Mouse (Mus musculus) liver, embryonic 11.5 days (tissue): ENCODE data around the gene Il17re. TPM values are rescaled to one million over a fixed set of nuclear protein-coding genes. Genes with fewer than 3 reads are reported as not detected.

Experiments
- ATAC-seq: fragments of 200-750 bp; cut with Nextera tagmentation; replicated peaks from 2 replicates; pipeline ENCODE4 v1.8.0; 2017; ENCODE audit warnings: moderate number of reproducible peaks, mild to moderate bottlenecking, moderate TSS enrichment, moderate library complexity; ENCODE audit not compliant: low FRiP score
- DNase-seq: peaks from one replicate; pipeline ENCODE4 v3.0.0-alpha.2; 2017; ENCODE audit warnings: low spot score
- H3K27ac ChIP-seq: fragments of 300-500 bp; sonication (generic); 2 replicates; pipeline ENCODE4 v1.5.1; 2014; ENCODE audit warnings: mild to moderate bottlenecking, low read depth, low read length, control low read depth
- H3K27me3 ChIP-seq: fragments of 300-500 bp; sonication (generic); replicated peaks from 2 replicates; pipeline ENCODE4 v1.6.1; 2014; ENCODE audit warnings: low read length, mixed read lengths; ENCODE audit not compliant: control insufficient read depth, insufficient read depth
- H3K36me3 ChIP-seq: fragments of 300-500 bp; sonication (generic); 2 replicates; pipeline ENCODE4 v1.6.1; 2014; ENCODE audit warnings: mild to moderate bottlenecking, low read length, moderate library complexity, mixed read lengths; ENCODE audit not compliant: control insufficient read depth, insufficient read depth
- H3K4me1 ChIP-seq: fragments of 300-500 bp; sonication (generic); replicated peaks from 2 replicates; pipeline ENCODE4 v1.6.1; 2014; ENCODE audit warnings: low read length, mixed read lengths; ENCODE audit not compliant: control insufficient read depth, insufficient read depth
- H3K4me2 ChIP-seq: fragments of 300-500 bp; sonication (generic); 2 replicates; pipeline ENCODE4 v1.6.1; 2014; ENCODE audit warnings: mild to moderate bottlenecking, control low read depth, moderate library complexity
- H3K4me3 ChIP-seq: fragments of 300-500 bp; sonication (generic); 2 replicates; pipeline ENCODE4 v1.5.1; 2014; ENCODE audit warnings: low read depth, low read length, control low read depth
- H3K9ac ChIP-seq: fragments of 300-500 bp; sonication (generic); 2 replicates; pipeline ENCODE4 v1.6.1; 2014; ENCODE audit warnings: low read depth, low read length, control low read depth
- H3K9me3 ChIP-seq: fragments of 300-500 bp; sonication (generic); 2 replicates; pipeline ENCODE4 v1.6.1; 2016; ENCODE audit warnings: low read length, inconsistent platforms, mixed read lengths; ENCODE audit not compliant: control insufficient read depth
- WGBS: fragments of 180-500 bp; shearing (Covaris S2); extraction: QIAGEN DNeasy Blood & Tissue Kit; methylation state at CpG from one replicate; pipeline ENCODE4 v1.1.7; 2014; 5-methylcytosine and 5-hydroxymethylcytosine counted together
- polyA plus RNA-seq: library from polyadenylated mRNA; unstranded; fragments of >200 nt; fragmentation: Nextera tagmentation; extraction: Ambion mirVana; gene quantifications from 2 replicates; pipeline ENCODE4 v1.2.1, GENCODE M21; 2014

Gene Il17re
- polyA plus RNA-seq, 1 experiment from 2014 or later, result 1.5 TPM

DNA sequence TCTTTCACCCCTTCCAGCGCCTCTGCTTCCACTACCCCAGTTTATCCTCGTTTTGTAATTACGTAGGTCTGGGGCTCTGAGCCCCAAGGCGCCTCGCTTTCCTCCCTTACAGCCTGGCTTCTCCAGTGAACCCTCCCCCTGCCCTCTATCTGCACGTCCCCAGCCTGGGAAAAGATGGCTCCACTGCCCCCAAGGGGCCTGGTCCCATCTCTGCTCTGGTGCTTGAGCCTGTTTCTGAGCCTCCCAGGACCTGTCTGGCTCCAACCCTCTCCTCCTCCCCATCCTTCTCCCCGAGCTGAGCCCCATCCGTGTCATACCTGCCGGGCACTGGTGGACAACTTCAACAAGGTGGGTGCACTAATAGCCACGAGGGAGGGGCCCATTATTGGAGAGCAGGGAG lies 25.4 kb downstream of the Il17re start:
- DNase-seq (no peak), ATAC-seq (peak; percentile 50)
- H3K4me3 ChIP-seq, result peak overlapping the region; percentile 59
- H3K9me3 ChIP-seq, result no peaks in the 10 kb centered on the region
- peaks cover 17% of the 10 kb centered on the region for H3K4me1 ChIP-seq
- 9% methylated on average over 10 of the region's 10 CpGs for WGBS
- peaks cover 2% of the 10 kb centered on the region; the same call in 1 of the 2 replicates for H3K36me3 ChIP-seq
- peak overlapping the region; percentile 97 for H3K4me2 ChIP-seq
- H3K27ac ChIP-seq, result peak overlapping the region; percentile 80
- H3K9ac ChIP-seq, result peak overlapping the region; percentile 74
- H3K27me3 ChIP-seq, result peaks cover 23% of the 10 kb centered on the region

DNA sequence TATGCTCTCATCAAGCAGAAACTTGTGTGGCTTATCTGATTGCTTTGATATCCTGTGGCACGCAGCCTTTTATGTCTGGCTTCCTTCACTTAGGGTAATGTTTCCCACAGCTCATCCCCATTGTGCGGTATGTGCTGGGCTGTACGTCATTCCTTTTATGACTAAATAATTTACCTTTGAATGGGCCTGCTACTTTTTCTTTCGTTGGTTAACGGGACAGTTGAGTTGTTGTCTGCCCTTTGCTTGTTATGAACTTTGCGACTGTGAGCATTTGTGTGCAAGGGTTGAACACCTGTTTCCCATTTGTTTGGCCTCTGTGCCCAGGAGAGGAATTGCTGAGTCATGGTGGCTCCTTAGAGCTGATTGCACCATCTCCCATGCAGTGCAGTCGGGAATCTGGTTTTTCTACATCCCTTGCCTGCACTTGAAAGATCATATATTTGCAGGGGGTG lies 28.9 kb downstream of the Il17re start:
- Histone ChIP-seq H3K4me3 (no peak overlapping the region), H3K27me3 (peaks cover 3% of the 10 kb centered on the region; the same call in 1 of the 2 replicates), H3K4me2 (no peak overlapping the region), H3K4me1 (peaks cover 17% of the 10 kb centered on the region), H3K9me3 (no peaks in the 10 kb centered on the region), H3K36me3 (peaks cover 6% of the 10 kb centered on the region), H3K9ac (no peak overlapping the region), H3K27ac (no peak overlapping the region)
- WGBS, result 54% methylated on average over 7 of the region's 7 CpGs
- ATAC-seq (no peak), DNase-seq (no peak)

- H3K27me3 ChIP-seq, result peaks cover under 1% of the 10 kb centered on the region; the same call in 1 of the 2 replicates
- DNase-seq (no peak), ATAC-seq (no peak)
- H3K27ac ChIP-seq, result no peak overlapping the region
- H3K9ac ChIP-seq, result no peak overlapping the region
- H3K4me3 ChIP-seq, result no peak overlapping the region
- peaks cover 7% of the 10 kb centered on the region for H3K36me3 ChIP-seq
- WGBS, result 93% methylated on average over 14 of the region's 14 CpGs
- no peaks in the 10 kb centered on the region for H3K9me3 ChIP-seq
- H3K4me1 ChIP-seq, result peaks cover 14% of the 10 kb centered on the region
- no peak overlapping the region for H3K4me2 ChIP-seq
These were observed 31.1 kb downstream of the Il17re start for GRCm38 (mm10) chr6:113489410-113489809.

DNA sequence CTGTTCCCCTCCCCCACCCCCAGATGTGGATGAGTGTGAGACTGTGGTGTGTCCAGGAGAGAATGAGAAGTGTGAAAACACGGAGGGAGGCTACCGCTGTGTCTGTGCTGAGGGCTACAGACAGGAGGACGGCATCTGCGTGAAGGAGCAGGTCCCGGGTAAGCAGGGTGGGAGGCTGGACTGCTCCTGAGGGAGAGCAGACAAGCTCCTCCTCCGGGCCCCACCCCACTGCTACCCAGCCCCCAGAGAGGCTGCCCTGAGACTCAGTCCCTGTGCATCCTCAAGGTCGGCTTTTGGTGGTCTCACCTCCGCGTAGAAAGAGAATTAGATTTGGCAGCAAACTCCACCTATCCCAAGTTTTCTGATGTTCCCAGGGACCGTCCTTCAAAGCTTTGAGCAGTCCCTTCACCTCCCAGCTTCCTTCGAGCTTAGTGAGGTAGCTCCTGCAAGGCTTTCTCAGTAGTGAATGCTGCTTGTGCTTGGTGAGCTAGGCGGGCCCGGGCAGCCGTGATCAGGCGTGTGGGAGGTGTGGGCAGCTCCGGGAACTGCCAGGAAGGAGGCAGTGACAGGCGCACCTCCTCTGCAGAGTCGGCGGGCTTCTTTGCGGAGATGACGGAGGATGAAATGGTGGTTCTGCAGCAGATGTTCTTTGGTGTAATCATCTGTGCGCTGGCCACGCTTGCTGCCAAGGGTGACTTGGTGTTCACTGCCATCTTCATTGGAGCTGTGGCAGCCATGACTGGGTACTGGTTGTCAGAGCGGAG lies 34.0 kb downstream of the Il17re start:
- Histone ChIP-seq H3K4me1 (peaks cover 16% of the 10 kb centered on the region), H3K4me3 (no peak overlapping the region), H3K9me3 (no peaks in the 10 kb centered on the region), H3K27me3 (peaks cover 29% of the 10 kb centered on the region), H3K36me3 (peaks cover 7% of the 10 kb centered on the region), H3K9ac (no peak overlapping the region), H3K27ac (no peak overlapping the region), H3K4me2 (no peak overlapping the region)
- WGBS, result 73% methylated on average over 24 of the region's 24 CpGs
- ATAC-seq (no peak), DNase-seq (no peak)

DNA sequence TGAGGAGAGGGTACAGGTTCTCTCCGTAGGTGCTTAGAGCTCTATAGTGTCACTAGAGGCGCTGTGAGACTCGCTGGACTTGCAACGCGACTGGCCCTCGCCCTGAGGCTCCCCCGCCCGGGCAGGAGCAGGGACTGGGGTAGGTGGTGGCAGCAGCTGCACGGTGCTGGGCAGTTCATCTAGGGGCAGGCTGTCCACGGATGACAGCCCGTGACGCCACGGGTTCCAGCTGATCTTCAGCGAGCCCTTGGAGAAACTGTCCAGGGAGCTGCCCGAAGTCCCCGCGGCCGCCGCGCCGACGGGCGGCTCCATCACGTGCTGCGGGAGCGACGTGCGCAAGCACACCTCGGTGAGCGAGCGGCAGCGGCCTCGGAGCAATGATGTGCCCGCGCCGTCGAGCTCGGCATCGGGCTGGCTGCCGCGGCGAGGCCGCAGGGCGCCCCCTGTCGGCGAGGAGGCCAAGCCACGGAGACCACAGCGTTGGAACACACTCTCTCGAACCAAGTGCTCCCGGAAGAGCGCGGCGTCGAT lies 36.0 kb downstream of the Il17re start:
- Histone ChIP-seq H3K27ac (no peak overlapping the region), H3K36me3 (peaks cover 4% of the 10 kb centered on the region), H3K4me3 (peak overlapping the region; percentile 51), H3K27me3 (peaks cover 38% of the 10 kb centered on the region), H3K9me3 (no peaks in the 10 kb centered on the region), H3K9ac (peak overlapping the region; percentile 54), H3K4me2 (peak overlapping the region; percentile 71), H3K4me1 (peaks cover 9% of the 10 kb centered on the region; the same call in 1 of the 2 replicates)
- WGBS, result 1% methylated on average over 54 of the region's 54 CpGs
- peak; percentile 77 for DNase-seq
- ATAC-seq, result peak; percentile 80

- H3K27me3 ChIP-seq, result peaks cover 45% of the 10 kb centered on the region
- DNase-seq (no peak), ATAC-seq (peak; percentile 6; the same call in 1 of the 2 replicates)
- H3K9ac ChIP-seq, result peak overlapping the region; percentile 54
- H3K4me2 ChIP-seq, result peak overlapping the region; percentile 71
- H3K36me3 ChIP-seq, result peaks cover 3% of the 10 kb centered on the region; the same call in 1 of the 2 replicates
- no peaks in the 10 kb centered on the region for H3K9me3 ChIP-seq
- H3K4me1 ChIP-seq, result peaks cover 9% of the 10 kb centered on the region; the same call in 1 of the 2 replicates
- WGBS, result 26% methylated on average over 28 of the region's 28 CpGs
- peak overlapping the region; percentile 51 for H3K4me3 ChIP-seq
- H3K27ac ChIP-seq, result no peak overlapping the region
These were observed 36.9 kb downstream of the Il17re start for GRCm38 (mm10) chr6:113495071-113495675.

DNA sequence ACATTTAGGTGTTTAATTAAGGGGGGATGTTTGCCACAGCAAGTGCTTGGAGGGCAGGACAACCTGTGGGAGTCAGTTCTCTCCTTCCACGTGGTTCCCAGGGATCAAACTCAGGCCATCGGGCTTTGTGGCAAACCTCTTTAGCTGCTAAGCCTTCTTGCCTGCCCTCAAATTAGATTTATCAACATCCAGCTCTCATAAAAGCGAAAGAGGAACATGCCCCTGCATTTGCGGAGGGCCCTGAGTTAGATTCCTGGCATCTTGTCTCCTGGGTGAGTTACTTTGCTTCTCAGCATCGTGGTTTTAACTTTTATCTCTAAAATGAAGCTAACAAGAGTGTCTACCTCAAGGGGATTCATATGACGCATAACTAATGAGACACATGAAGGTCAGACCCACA lies 41.1 kb downstream of the Il17re start:
- no peak for DNase-seq
- Histone ChIP-seq H3K4me2 (no peak overlapping the region), H3K9ac (no peak overlapping the region), H3K27ac (no peak overlapping the region), H3K4me1 (peaks cover 11% of the 10 kb centered on the region; the same call in 1 of the 2 replicates), H3K4me3 (no peak overlapping the region), H3K36me3 (no peaks in the 10 kb centered on the region), H3K9me3 (no peaks in the 10 kb centered on the region), H3K27me3 (peaks cover 75% of the 10 kb centered on the region)
- no peak for ATAC-seq
- WGBS, result 56% methylated on average over 6 of the region's 6 CpGs

DNA sequence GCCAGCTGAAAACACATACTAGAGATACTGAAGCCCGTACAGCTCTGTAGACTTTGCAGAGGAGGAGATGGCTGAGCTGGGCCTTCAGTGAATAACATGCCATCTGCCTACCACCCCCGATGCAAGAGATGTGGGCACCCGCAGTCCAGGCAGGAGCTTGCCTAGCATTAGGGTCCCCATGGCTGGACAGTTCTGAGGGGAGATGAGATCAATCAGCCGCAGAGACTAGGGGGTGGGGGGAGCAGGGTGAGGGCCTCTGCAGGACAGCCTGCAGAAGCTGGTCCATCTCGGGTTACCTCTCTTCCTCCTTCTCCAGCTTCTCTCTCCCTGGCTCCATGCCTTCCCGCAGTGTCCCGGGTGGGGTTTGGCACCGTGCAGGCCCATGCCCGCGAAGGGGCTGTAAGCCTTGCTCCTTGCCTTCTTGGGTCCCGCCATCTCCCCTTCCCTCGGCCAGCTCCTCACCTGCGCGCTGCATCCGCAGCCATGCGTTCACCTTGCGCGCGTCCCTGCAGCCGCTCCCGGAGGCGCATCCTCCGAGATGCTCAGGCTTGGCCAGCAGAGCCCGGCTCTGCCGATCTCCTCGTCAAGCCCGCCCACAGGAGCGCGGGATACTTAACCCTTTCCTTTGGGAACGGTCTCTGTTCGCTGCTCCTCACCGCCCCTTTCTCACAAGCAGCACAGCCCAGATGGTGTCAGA lies 43.3 kb downstream of the Il17re start, which contains the start of gene Prrt3:
Gene Prrt3, minus strand, starts transcription at position 544 of the 697 bp plus-strand sequence.
- ATAC-seq, result no peak
- H3K9ac ChIP-seq, result no peak within 1 kb of the TSS
- no peak for DNase-seq
- H3K27me3 ChIP-seq, result peaks cover 54% of the 10 kb centered on the region
- H3K36me3 ChIP-seq, result no peaks in the 10 kb centered on the region
- H3K4me1 ChIP-seq, result 0 out of 2 replicates have a peak, but pooled peaks cover 3% of the 10 kb centered on the region
- H3K4me2 ChIP-seq, result peak within 1 kb of the TSS; percentile 38
- H3K9me3 ChIP-seq, result no peaks in the 10 kb centered on the region
- H3K27ac ChIP-seq, result no peak within 1 kb of the TSS
- H3K4me3 ChIP-seq, result peak within 1 kb of the TSS; percentile 5
- WGBS, result 11% methylated on average over 32 of the region's 32 CpGs
